Mouse (Mus musculus) neutrophil, adult 65 days (primary cell): Measurements from ENCODE around the gene Bmp10. TPM values are rescaled to one million over a fixed set of nuclear protein-coding genes. Genes with fewer than 3 reads are reported as not detected.

Experiments used
- total RNA-seq: library from RNA; stranded (reverse); gene quantifications from 2 replicates; pipeline ENCODE4 v1.2.4, GENCODE M21; 2023

Gene Bmp10
- not detected in 2 replicates for total RNA-seq

DNA sequence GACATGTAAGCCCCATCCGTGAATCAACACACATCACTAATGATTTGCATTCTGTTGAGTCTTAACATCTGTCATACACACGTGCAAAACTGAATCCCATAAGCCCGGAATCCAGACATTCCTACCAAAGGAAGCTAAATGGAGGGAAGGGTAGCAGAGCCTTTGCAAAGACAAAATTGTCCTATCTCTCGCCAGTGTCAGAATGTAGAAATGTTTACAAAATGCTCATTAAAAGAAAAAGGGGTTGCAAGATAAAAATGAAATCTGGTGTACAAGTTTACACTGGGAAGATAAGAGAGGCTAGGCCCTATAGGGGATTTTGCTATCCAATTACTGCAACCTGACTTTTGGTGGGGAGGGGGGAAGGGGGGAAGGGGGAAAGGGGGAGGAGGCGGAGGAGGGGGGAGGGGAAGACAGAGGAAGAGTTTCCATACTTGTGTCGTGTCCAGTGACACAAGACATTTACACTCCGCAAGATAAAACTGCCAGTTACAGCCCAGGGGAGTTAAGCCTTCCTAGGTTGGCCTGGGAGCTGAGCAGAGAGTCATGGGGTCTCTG lies at the start of gene Bmp10:
Bmp10 (plus strand) TSS at position 508 of the 558 bp plus-strand sequence.

DNA sequence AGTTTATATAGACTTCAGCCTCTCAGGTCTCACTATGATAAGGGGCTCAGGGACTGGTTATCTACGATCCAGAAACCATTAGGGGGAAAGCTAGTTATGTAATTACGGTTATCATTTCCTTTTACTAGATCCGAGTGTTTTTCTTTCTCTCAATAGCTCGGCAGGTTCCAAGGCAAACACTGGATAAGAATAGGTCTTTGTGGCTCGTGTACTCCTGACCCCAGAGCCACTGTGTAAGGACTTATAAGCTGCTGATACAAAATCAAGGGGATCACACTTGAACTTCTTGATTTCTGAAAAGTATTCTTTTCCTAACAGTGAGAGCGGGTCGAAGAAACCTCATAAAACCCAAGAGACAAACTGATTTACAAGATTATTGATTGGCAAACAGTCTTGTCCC lies 39.9 kb upstream of the Bmp10 start, which contains the start of gene Gkn3:
Gkn3 (minus strand) TSS at position 59 of the 400 bp plus-strand sequence.

Other genes with a start within 250 kb of the Bmp10 start
- 0.50 TPM in 1 of 2 replicates, not detected in the other for gene Antxr1, start 93.2 kb upstream of the Bmp10 start, total RNA-seq
- gene Gkn1, start 78.1 kb upstream of the Bmp10 start, total RNA-seq = not detected in 2 replicates
- gene Gkn2, start 55.6 kb upstream of the Bmp10 start, total RNA-seq = not detected in 2 replicates
- not detected in 2 replicates for gene Gkn3, start 40.1 kb upstream of the Bmp10 start, total RNA-seq
- 112 and 121 TPM in 2 replicates for gene Arhgap25, start 104.3 kb downstream of the Bmp10 start, total RNA-seq
- 0.16 TPM in 1 of 2 replicates, not detected in the other for gene Prokr1, start 161.7 kb downstream of the Bmp10 start, total RNA-seq
- 2.0 and 2.2 TPM in 2 replicates for gene Aplf, start 243.2 kb downstream of the Bmp10 start, total RNA-seq